Mouse (Mus musculus) retina, postnatal 1 day (tissue): Measurements from ENCODE around the gene Ccdc162.
"Not testable (repeated sequence)": the region's sequence is repeated elsewhere in the genome, so short reads cannot be mapped to it uniquely, and the experiment has no call there.

Source experiments
- DNase-seq: peaks from one replicate; pipeline ENCODE4 v3.0.0-alpha.2; 2012

Gene Ccdc162

DNA sequence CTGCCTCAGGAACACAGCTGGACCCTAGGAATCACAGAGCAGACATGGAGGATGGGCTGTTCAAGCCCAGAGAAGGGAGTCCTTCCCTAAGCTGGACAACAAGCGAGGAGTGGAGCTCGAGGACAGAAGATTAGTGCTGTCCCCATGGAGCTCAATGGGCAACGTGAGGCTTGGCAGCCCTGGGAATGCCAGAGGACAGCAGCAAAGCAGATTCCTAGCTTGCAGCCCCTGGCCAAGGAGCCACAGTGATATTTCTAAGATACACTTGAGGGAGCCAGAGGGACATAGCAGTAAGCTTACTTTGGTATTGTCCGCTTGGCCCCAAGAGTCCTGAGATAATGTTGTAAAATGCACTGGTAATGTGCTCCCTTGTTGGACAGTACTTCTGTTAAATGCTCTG lies 25.5 kb downstream of the Ccdc162 start:
- no peak for DNase-seq

DNA sequence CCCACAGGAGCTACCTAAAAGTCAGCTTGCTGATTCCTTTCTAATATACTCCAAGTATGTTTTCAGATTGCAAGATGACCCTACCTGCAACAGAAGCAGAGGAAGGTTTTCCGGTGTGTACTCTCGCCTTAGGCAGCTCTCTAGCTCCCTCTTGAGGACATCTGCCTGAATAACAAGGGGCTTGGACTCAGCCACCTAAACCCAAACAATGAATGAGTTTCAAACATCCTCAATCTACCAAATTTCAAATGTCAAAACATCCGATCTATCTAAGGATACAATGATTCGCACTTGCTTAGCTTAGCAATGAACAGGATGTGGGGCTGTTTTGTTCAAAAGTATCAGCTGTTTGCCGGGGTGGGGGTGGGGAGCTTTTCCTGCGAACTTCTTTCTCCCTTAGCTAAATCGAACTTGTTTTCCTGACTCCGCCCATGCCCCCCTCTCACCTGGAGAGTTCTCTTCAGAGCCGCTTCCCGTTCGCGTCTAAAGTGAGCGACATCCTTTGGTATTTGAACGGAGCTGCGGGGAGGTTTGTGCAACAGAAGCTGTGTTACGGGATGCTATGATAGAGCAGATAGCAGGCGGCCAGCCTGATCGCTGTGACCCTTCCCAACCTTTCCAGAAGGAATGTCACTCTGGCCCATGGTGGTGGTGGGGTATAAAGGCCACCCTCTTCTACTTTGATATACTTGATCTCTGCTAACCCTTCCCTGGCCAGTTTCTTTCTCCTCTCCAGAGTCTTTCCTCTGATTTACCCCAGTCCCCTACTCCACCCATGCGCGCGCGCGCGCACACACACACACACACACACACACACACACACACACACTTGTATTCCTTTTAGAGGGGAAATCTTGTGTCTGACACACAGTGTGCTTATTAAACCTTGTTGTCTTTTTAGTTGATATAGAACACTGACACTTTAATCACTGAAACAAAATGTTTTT lies 26.2 kb downstream of the Ccdc162 start:
- DNase-seq = peak; percentile 76

DNA sequence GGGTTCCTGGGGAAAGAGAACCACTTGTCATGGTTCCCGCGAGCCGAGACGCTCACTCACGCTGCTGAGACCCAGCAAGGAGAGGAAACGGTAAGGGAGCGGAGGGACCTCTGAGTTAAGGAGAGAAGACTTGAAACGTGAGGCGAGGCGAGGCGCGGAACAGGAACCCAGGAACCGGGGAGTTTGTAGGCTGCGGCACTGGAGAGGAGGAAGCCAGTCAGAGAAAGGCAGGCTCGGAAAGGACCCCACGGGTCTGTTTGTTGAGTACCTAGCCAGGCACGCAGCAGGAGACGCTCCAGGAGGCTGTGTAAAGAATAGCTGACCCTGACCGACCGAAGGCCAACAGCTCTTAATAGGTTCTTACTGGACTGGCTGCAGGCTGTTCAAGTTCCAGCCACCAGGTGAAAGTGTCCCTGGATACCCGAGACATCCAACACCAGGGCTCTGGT lies 31.9 kb downstream of the Ccdc162 start:
- DNase-seq = peak; percentile 52

DNA sequence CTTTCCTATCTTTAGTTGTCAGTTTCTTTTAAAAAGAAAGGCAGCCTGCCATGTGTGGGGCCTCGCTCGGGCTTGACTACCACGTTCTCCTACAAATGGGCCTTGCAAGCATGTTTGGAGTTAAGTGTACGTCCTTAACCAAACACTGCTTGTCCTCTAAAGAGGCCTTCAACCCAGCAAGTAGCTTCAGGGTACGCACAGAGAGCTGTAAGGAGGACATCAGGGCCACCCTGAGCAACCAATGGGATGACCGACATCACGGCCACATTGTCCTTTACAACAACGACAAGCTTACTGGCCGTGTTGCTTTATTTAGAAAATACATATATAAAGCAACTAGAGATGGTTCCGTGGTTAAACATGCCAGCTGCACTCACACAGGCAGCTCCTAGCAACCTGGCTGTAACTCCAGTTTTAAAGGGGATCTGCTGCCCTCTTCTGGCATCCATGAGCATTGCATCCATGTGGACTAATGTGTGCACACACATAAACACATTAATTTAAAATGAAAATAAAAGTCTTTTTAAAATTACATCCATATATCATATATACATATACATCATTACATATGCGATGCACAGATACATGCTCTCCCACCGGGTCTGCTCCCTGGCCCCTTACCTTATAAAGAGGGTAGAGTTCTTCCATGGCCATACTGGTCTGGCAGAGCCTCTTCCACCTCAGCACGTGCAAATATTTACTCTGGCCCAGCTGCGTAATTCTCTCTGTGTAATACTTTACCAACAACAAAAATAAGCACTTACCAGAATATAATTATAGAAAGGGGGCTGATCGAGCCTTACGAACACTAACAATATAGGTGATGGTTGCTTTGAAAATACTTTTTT lies 33.7 kb downstream of the Ccdc162 start:
- peak; percentile 86 for DNase-seq

- peak; percentile 92 for DNase-seq
These were observed 37.6 kb downstream of the Ccdc162 start for GRCm38 (mm10) chr10:41678746-41679360.

- DNase-seq = peak; percentile 19
These were observed 39.0 kb downstream of the Ccdc162 start for GRCm38 (mm10) chr10:41677396-41677795.

GRCm38 (mm10) chr10:41676661-41677061 lies 39.8 kb downstream of the Ccdc162 start:
- no peak for DNase-seq

GRCm38 (mm10) chr10:41675842-41676571 lies 40.4 kb downstream of the Ccdc162 start:
- DNase-seq = no peak

DNA sequence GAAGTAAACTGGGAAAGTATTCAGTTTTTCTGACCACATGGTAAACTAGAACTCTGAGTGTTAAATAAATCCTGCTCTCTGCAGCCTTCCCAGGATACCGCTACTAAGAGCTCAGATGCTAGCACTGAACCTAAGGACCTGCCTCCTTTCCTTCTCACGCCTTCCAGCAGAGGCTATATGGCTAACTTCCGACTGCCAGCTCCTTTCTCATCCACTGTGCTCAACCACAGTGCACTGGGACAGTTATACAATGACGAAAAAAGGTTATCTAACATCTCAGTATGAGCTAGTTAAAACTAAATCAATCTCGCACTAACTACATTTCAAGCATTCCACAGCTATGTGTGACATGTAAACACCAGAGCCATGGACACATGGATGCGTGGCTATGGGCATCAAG lies 41.2 kb downstream of the Ccdc162 start:
- no peak for DNase-seq

DNA sequence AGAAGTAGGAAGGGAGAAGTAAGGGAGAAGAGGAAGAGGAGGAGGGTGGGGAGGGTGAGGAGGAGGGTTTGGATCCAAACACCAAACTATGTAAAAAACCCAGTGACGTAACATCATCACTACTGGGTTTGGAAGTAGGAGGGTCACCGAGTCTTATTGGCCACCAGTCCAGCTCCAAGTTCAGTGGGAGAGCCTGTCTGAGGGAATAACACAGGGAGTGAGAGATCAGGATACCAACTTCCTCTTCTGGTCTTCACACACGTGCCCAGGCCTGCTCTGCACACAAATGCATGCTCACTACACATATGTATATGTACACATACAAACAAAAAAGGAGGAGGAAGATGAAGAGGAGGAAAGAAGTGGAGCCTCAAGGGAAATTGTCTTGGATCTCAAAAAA lies 42.1 kb downstream of the Ccdc162 start:
- DNase-seq = no peak

DNA sequence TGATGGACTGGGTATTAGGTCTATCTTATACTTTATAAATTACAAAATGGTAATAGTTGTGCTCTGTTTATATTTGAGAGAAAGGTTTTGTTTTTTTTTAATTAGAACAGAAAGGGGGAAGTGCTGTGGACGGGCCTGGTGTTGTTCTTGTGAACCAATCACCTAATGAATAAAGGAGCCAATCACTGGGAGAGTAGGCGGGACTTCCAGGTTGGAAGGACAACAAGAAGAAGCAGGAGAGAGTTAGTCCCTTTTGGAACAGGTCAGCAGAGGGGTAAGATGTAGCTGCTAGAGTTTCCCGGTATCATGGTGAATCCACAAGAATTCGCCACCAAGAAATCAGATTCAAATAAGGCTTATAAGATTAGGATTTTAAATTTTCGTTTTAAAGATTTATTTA lies 46.2 kb downstream of the Ccdc162 start:
- no peak for DNase-seq

- no peak for DNase-seq
These were observed 50.9 kb downstream of the Ccdc162 start for GRCm38 (mm10) chr10:41665498-41665897.

DNA sequence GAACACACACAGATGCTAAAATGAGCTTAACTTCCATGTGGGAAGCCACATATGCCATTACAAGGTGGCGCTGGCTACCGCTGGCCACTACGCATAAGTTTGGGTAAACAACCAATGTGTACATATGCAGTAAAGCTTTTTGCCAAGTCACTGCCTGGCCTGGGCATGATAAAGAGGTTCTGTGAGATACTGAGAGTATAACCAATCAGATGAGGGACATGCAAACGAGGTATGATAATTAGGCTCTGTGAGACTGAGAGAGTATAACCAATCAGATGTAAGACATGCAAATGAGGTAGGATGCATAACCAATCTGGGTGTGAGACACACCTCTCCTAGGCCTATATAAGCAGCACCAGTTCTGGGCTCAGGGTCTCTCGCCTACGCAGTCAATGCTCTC lies 56.8 kb downstream of the Ccdc162 start:
- DNase-seq = not testable (repeated sequence)

- not testable (repeated sequence) for DNase-seq
These were observed 60.8 kb downstream of the Ccdc162 start for GRCm38 (mm10) chr10:41655684-41656083.

DNA sequence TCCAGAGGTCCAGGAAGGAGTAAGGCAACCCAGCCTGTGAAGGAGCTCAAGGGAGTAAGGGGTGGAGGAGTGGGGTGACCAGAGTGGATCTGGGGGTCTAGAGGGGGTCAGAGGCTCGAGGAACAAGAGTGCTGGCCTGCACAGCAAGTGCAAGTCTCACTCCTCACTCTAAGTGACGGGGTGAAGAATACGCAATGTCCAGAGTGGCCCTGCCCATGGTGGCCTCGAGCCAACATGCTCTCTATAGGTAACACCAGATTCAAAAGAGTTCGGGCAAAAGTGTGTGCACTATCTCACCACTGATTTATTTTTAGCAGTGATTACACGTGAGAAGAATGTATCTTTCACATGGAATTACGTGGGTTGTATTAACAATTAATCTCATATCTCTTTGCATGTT lies 63.4 kb downstream of the Ccdc162 start:
- DNase-seq = no peak

- DNase-seq = peak; percentile 93
These were observed 64.2 kb downstream of the Ccdc162 start for GRCm38 (mm10) chr10:41652094-41652775.

DNA sequence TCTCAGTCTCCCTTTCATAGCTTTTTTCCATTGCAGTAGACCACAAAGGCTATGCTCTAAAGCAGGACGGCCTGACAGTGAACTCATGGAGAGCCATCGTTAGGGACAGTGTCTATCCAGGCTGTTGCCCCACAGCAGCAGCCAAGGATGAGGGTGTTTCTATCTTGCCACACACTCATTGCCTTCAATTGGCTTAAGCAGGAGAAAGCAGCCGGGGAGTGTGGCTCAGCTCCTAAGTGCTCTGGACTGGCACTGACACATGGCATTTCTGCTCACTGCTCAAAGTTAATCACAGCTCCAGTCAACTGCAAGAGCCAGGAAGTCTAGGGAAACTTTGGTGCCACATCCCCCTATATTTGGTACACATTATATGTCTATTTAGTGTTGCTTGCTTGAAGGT lies 64.9 kb downstream of the Ccdc162 start:
- DNase-seq = peak; percentile 18

DNA sequence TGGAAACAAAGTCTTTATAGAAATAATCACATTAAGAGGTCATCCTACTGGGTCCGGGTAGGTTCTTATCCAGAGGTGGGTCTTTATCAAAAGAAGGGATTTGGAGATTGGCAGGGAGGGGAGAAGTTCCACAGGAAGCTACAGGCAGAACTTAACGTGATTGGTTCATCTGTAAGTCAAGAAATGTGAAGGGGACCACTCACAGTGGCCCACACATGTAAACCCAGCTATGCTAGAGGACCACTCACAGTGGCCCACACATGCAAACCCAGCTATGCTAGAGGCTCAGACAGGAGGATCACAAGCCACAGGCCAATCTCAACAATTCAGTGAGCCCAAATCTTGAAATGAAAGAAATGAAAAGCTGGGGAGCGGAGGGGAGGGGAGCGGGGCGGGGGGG lies 67.2 kb downstream of the Ccdc162 start:
- no peak for DNase-seq

DNA sequence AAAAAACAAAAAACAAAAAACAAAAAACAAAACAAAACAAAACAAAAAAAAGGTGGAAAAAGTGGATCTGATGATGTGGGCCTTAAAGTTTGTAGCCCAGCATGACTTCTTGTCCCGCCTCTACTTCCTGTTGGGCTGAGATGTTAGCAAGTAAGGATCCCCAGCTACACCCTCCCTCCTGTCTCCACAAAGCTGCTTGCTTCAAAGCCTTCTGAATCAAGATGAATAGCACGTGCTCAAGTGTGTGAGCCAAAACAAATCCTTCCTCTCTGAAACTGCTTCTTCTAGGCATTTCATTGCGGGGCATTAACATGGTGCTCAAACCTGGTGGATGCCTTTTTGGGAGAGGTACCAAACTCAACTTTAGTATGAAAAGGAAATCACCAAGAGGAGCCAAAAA lies 77.7 kb downstream of the Ccdc162 start:
- no peak for DNase-seq

GRCm38 (mm10) chr10:41635276-41636033 lies 81.0 kb downstream of the Ccdc162 start:
- no peak for DNase-seq

GRCm38 (mm10) chr10:41633801-41634200 lies 82.6 kb downstream of the Ccdc162 start:
- DNase-seq = no peak
